Mouse (Mus musculus): ENCODE results near the gene Epb41.

GRCm38 (mm10) chr4:132079555-132080275 lies 4.6 kb upstream of the Epb41 start:
- TF ChIP-seq CTCF (IDR thresholded peaks at IDR 0.05; ENCODE audit: borderline replicate concordance, insufficient read depth, low read length): peak; percentile 65; the same call in 1 of the 2 replicates
- no peak for TF ChIP-seq POLR2A (IDR thresholded peaks at IDR 0.05; ENCODE audit: low read depth, low read length)

All from embryonic fibroblast, embryonic 13.5 days (primary cell).